Mouse (Mus musculus) frontal cortex, adult 2 months (tissue): ENCODE measurements around the gene Foxb2. TPM values are rescaled to one million over a fixed set of nuclear protein-coding genes. Genes with fewer than 3 reads are reported as not detected.
"Not testable (repeated sequence)": the region's sequence is repeated elsewhere in the genome, so short reads cannot be mapped to it uniquely, and the experiment has no call there.

Experiments used
- DNase-seq, 2 experiments: peaks; one replicate each; pipeline ENCODE4 v3.0.0; 2022; ENCODE audit warnings: low spot score in 1 of 2; ENCODE audit errors: extremely low spot score in 1 of 2
- polyA plus RNA-seq: library from polyadenylated mRNA; depleted of rRNA; stranded (reverse); fragments of >200 nt; gene quantifications from 2 replicates; pipeline ENCODE4 v1.2.3, GENCODE M21; 2012; rRNA removed

Foxb2 gene
- not detected in 2 replicates for polyA plus RNA-seq

DNA sequence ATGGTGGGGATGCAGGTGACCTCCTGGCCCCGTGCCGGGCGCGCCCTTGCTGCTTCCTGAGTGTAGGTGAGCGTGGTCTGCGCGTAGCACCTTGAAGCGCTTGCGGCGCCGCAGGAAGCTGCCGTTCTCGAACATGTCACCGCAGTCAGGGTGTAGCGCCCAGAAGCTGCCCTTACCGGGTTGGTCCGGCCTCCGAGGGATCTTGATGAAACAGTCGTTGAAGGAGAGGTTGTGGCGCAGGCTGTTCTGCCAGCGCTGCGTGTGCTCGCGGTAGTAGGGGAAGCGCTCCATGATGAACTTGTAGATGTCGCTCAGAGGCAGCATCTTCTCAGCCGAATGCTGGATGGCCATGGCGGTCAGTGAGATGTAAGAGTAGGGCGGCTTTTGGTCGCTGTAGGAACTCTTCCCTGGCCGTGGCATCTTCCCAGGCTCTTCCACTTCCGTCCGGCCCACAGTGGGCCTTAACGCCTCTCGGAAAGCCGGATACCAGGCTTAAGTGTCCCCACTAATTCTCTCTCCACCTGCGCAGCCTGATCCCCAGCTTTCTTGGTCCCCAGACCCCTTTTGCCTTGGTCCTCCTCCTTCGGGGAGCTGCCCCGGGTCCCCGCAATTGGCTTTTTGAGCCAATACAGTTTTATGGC, at the start of gene Foxb2:
Gene Foxb2, minus strand, starts transcription at position 585 of the 641 bp plus-strand sequence.
- DNase-seq = no peak

DNA sequence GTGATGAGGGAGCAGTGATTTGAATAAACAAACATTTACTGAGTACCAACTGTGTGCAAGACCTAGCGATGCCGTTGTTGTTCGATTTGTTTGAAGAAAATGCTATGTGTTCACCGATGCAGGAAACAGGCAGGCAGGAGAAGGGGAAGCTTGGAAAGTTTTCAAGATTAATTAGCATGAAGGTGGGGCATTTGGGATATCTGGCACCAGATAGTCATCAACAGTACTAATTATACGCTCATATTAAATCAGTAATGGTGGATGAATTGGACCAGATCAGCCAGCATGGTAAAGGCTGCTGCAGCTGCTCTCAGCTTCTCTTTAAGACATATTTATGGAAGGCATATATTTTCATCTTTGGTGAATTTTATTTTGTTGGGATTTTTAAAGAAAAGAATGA, 37.9 kb upstream of the Foxb2 start:
- DNase-seq = no peak

DNA sequence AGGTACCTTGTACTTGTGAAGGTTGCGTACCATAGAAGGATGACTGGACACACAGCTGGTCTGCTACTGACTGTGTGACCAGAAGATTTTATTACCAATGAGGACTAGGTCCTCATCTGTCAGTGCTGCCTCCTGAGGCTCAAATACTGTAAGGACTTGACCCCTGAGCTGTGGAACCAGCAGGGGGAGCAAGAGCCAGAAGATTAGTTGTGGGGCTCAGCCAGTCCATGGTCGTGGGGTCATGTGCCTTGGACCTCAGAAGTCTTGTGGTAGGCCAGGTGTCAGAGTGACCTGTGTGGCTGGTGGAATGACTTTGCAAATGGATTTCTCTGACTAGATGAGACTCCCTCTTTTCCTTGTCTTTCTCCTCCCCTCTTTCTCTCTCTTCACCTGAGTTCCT, 29.5 kb upstream of the Foxb2 start:
- DNase-seq = peak in 1 of 2 experiments; percentile 10

DNA sequence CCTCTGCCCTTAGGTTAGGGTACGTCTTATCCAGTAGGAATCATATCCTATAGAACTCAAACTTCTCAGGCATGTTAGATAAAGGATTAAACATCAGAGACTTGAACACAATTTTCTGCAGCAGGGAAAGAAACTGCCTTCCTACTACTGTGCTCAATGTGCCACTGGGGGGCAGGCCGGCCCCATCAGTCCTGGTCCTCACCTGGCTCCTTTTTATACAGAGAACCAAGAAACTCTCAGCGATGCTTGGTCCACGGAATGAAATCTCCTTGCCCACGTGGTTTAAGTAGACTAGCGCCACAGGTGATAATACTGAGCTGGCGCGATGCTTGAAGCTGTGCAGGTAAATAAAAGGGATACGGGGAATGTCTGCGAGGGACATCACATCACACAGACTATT, 26.1 kb upstream of the Foxb2 start:
- peak in 1 of 2 experiments; percentile 35 for DNase-seq

DNA sequence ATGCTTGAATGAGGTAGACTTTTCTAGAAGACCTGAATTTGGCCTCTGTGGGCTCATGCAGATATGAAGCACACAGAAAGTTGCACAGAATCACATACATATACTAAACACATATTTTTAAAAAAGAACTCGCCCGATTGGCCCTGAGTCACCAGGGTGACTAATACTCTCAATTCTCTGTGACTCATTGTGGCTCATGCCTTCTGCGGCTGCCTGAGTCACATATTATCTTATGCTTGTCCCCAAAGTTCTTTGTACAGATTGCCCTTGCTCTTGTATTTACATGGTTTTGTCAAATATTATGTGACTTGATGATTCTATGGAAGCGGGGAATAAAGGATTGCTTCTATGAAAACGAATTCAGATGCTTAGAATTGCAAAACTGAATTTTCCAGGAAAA, 25.0 kb upstream of the Foxb2 start:
- DNase-seq = peak in 1 of 2 experiments; percentile 35

GRCm38 (mm10) chr19:16876458-16876770, 2.8 kb upstream of the Foxb2 start:
- no peak for DNase-seq

DNA sequence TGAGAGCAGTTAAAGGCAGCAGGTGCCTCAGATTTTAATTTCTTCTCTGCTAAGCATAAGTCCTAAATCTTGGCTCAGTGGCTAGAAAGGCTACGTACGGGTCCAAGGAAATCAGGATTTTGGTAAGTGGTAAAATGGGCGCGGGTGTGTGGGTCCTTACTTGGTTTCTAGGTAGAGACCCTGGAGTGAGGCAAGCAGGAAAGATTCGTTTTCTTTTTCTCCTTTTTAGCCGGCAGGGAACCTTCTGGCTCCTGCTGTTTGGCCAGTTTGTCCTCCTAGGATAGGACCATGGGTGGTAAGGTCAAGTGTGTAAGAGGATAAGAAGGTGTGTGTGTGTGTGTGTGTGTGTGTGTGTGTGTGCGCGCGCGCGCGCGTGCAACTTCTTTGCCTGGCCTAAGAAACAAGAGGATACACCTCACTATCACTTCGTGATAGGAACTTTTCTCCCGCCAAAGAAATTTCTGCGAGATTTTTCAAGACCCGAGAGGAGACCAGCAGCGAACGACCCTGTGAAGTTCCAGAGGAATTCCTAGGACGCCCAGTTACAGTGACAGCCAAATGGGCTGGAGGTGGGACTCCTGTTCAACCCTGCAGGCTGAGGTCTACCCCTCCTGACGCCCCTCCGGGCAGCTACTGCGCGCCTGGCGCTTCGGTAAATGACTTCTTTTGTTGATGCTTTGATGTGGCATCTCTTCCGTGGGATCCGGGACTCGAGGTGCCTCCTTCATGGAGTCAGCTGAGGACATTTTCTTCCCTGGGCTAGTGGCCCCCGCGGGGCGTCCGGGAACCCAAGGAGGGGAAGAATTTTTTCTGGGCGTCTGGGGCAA, 2.2 kb upstream of the Foxb2 start:
- DNase-seq = no peak

GRCm38 (mm10) chr19:16874991-16875540, 1.5 kb upstream of the Foxb2 start:
- no peak for DNase-seq

GRCm38 (mm10) chr19:16873942-16874861, 597 bp upstream of the Foxb2 start:
- no peak for DNase-seq

DNA sequence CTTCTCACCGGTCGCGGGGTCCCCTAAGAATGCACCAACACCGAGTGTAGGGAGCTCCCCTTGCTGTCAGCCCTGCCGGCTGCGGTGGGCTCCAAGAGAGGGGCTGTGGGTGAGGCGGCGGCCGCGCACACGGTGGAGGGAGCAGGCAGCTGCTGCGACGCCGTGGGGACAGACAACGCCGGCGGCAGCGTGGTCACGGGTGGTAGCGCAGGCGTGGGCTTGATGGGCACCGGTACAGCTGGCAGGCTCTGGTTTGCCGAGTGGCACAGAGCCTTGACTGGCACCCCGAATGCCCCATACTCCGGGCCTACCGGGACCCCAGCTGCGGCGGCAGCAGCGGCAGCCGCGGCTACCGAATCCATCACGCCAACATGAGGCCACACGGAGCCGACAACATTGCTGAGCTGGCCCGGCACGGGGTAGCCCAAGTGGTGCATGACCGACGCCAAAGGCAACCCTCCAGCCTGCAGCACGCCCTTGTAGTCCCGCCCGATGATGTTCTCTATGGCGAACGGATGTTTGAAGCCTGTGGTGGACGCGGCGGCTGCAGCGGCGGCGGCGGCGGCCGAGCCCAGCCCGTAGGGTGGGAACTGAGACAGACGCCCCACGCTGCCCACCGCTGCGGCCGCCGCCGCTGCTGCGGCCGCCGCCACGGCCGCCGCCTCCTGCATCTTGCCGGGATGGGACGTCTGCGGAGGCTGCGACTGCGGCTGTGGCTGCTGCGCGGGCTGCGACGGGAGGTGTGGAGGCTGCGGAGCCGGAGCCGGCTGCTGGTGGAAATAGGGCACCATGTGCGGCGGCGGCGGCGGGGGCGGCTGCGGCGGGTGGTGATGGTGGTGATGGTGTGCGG, 1.0 kb downstream of the Foxb2 start:
- DNase-seq = no peak

- DNase-seq = no peak
Measured at GRCm38 (mm10) chr19:16871192-16871760, 2.3 kb downstream of the Foxb2 start.

DNA sequence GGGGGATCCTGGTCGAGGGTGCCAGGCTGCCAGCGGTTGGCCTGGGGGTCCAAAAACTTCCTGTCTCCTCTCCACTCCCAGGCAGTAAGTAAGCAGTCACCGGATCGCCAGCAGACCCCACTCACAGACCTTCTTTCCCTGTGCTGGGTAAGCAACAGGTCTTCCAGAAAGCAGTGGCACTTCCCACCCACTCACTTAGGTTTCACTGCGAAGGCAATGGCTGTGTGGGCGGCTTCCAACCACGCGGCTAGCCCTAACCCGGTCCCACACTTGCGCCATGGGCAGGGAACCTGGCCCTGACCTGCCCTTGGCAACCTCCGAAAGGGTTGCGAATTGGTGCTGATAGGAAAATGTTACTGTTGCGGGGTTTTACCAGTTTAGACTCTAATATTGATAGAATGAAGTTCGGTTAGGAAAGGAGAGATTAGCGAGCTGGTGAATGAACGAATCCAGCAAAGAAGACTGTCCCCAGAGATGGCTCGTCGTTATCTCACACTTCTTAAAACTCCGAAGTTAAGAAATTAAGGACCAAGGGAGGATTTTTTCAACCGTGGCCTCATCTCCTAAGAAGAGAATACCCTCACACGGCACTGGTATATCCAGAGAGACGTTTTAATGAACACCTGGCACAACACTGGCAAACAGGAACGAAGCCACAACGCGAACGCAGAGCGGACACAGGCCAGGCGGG, 3.0 kb downstream of the Foxb2 start:
- DNase-seq = no peak

- DNase-seq = no peak
Measured at GRCm38 (mm10) chr19:16868534-16868933, 5.1 kb downstream of the Foxb2 start.

DNA sequence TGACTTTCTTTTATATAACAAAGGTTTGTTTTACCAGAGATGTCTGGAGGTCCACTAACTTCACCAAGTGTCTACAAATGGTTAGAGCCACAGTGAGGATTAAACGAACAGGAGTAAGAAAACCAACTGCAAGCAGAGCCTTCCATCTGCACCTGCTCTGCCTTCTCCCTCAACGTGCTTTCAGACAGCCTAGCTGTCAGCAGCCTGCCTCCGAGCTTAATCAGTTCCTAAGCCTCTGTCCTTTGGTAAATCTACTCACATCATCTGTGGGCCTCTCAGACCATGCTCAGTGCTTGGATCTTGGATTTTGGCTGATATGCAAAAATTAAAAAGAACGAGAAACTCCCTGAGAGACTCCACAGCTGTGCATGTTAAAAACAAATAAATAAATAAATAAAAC, 15.0 kb downstream of the Foxb2 start:
- DNase-seq = no peak

GRCm38 (mm10) chr19:16856752-16857151, 16.9 kb downstream of the Foxb2 start:
- no peak for DNase-seq

- not testable (repeated sequence) for DNase-seq
Measured at GRCm38 (mm10) chr19:16844091-16844490, 29.5 kb downstream of the Foxb2 start.

GRCm38 (mm10) chr19:16841516-16842249, 31.9 kb downstream of the Foxb2 start:
- no peak for DNase-seq

GRCm38 (mm10) chr19:16841001-16841400, 32.6 kb downstream of the Foxb2 start:
- DNase-seq = no peak
